Mouse (Mus musculus): ENCODE measurements around the gene Ptprcap. TPM values are rescaled to one million over a fixed set of nuclear protein-coding genes. Genes with fewer than 3 reads are reported as not detected.

Ptprcap gene
- polyA plus RNA-seq, 1 experiment: 5.6 TPM

- H3K4me3 ChIP-seq (replicated peaks): no peak within 1 kb of the TSS
- TF ChIP-seq TAL1 (IDR thresholded peaks at IDR 0.05; ENCODE audit: low read length): no peak
- TF ChIP-seq GATA1 (IDR thresholded peaks at IDR 0.05; ENCODE audit: low read length): no peak
- no peaks in the 10 kb centered on the region for H3K36me3 ChIP-seq (ENCODE audit: control insufficient read depth)
- H3K4me1 ChIP-seq (ENCODE audit: control insufficient read depth): peaks cover 21% of the 10 kb centered on the region
- peaks cover 6% of the 10 kb centered on the region for H3K9me3 ChIP-seq (ENCODE audit: control insufficient read depth, low read length)
- H3K27me3 ChIP-seq (ENCODE audit: control insufficient read depth): peaks cover 18% of the 10 kb centered on the region
These were observed 9.6 kb upstream of the Ptprcap start, which contains the start of gene Cabp4 for GRCm38 (mm10) chr19:4143759-4144268. Cabp4 (minus strand) TSS chr19:4144033.

GRCm38 (mm10) chr19:4144550-4145498 lies 8.6 kb upstream of the Ptprcap start:
- peaks cover 31% of the 10 kb centered on the region for H3K4me1 ChIP-seq (ENCODE audit: control insufficient read depth)
- H3K9me3 ChIP-seq (ENCODE audit: control insufficient read depth, low read length): peaks cover 6% of the 10 kb centered on the region

GRCm38 (mm10) chr19:4145936-4146335 lies 7.5 kb upstream of the Ptprcap start:
- H3K27me3 ChIP-seq (ENCODE audit: control insufficient read depth): peaks cover 7% of the 10 kb centered on the region
- H3K9me3 ChIP-seq (ENCODE audit: control insufficient read depth, low read length): peaks cover 6% of the 10 kb centered on the region
- peaks cover 39% of the 10 kb centered on the region for H3K4me1 ChIP-seq (ENCODE audit: control insufficient read depth)
- H3K36me3 ChIP-seq (ENCODE audit: control insufficient read depth): peaks cover 14% of the 10 kb centered on the region
- H3K4me3 ChIP-seq (replicated peaks): no peak overlapping the region
- no peak for TF ChIP-seq TAL1 (IDR thresholded peaks at IDR 0.05; ENCODE audit: low read length)
- TF ChIP-seq GATA1 (IDR thresholded peaks at IDR 0.05; ENCODE audit: low read length): no peak

More at GRCm38 (mm10) chr19:4144550-4145498, 8.6 kb upstream of the Ptprcap start:
- H3K36me3 ChIP-seq (ENCODE audit: control insufficient read depth): peaks cover 3% of the 10 kb centered on the region
- peaks cover 14% of the 10 kb centered on the region for H3K27me3 ChIP-seq (ENCODE audit: control insufficient read depth)
- TF ChIP-seq GATA1 (IDR thresholded peaks at IDR 0.05; ENCODE audit: low read length): no peak
- no peak for TF ChIP-seq TAL1 (IDR thresholded peaks at IDR 0.05; ENCODE audit: low read length)
- H3K4me3 ChIP-seq (replicated peaks): no peak overlapping the region

GRCm38 (mm10) chr19:4146366-4147021 lies 6.9 kb upstream of the Ptprcap start:
- Histone ChIP-seq H3K9me3 (ENCODE audit: control insufficient read depth, low read length) (peaks cover 6% of the 10 kb centered on the region), H3K27me3 (ENCODE audit: control insufficient read depth) (peaks cover 5% of the 10 kb centered on the region), H3K36me3 (ENCODE audit: control insufficient read depth) (peaks cover 20% of the 10 kb centered on the region), H3K4me1 (ENCODE audit: control insufficient read depth) (peaks cover 39% of the 10 kb centered on the region), H3K4me3 (replicated peaks) (no peak overlapping the region)
- TF ChIP-seq TAL1 (IDR thresholded peaks at IDR 0.05; ENCODE audit: low read length) (no peak), GATA1 (IDR thresholded peaks at IDR 0.05; ENCODE audit: low read length) (no peak)

- Histone ChIP-seq H3K9me3 (ENCODE audit: control insufficient read depth, low read length) (peaks cover 6% of the 10 kb centered on the region), H3K4me1 (ENCODE audit: control insufficient read depth) (peaks cover 41% of the 10 kb centered on the region), H3K27me3 (ENCODE audit: control insufficient read depth) (peaks cover 5% of the 10 kb centered on the region), H3K4me3 (replicated peaks) (no peak overlapping the region), H3K36me3 (ENCODE audit: control insufficient read depth) (peaks cover 23% of the 10 kb centered on the region)
- TF ChIP-seq TAL1 (IDR thresholded peaks at IDR 0.05; ENCODE audit: low read length) (no peak), GATA1 (IDR thresholded peaks at IDR 0.05; ENCODE audit: low read length) (no peak)
These were observed 6.4 kb upstream of the Ptprcap start for GRCm38 (mm10) chr19:4147022-4147405.

- H3K4me3 ChIP-seq (replicated peaks): peak overlapping the region; percentile 79
- H3K9me3 ChIP-seq (ENCODE audit: control insufficient read depth, low read length): peaks cover 6% of the 10 kb centered on the region
- H3K4me1 ChIP-seq (ENCODE audit: control insufficient read depth): peaks cover 41% of the 10 kb centered on the region
- H3K36me3 ChIP-seq (ENCODE audit: control insufficient read depth): peaks cover 30% of the 10 kb centered on the region
- peaks cover 1% of the 10 kb centered on the region; the same call in 1 of the 2 replicates for H3K27me3 ChIP-seq (ENCODE audit: control insufficient read depth)
- TF ChIP-seq TAL1 (IDR thresholded peaks at IDR 0.05; ENCODE audit: low read length) (no peak), GATA1 (IDR thresholded peaks at IDR 0.05; ENCODE audit: low read length) (no peak)
These were observed 5.5 kb upstream of the Ptprcap start for GRCm38 (mm10) chr19:4147782-4148490.

- H3K4me3 ChIP-seq (replicated peaks): peak within 1 kb of the TSS; percentile 79
- no peaks in the 10 kb centered on the region for H3K27me3 ChIP-seq (ENCODE audit: control insufficient read depth)
- peaks cover 41% of the 10 kb centered on the region for H3K4me1 ChIP-seq (ENCODE audit: control insufficient read depth)
- H3K36me3 ChIP-seq (ENCODE audit: control insufficient read depth): peaks cover 36% of the 10 kb centered on the region
- peaks cover 6% of the 10 kb centered on the region for H3K9me3 ChIP-seq (ENCODE audit: control insufficient read depth, low read length)
- TF ChIP-seq TAL1 (IDR thresholded peaks at IDR 0.05; ENCODE audit: low read length): no peak
These were observed 5.0 kb upstream of the Ptprcap start, which contains the start of gene Coro1b for GRCm38 (mm10) chr19:4148491-4148806. Coro1b (plus strand) TSS chr19:4148619.

GRCm38 (mm10) chr19:4148819-4149218 lies 4.6 kb upstream of the Ptprcap start:
- Histone ChIP-seq H3K36me3 (ENCODE audit: control insufficient read depth) (peaks cover 39% of the 10 kb centered on the region), H3K4me1 (ENCODE audit: control insufficient read depth) (peaks cover 43% of the 10 kb centered on the region)
- TF ChIP-seq GATA1 (IDR thresholded peaks at IDR 0.05; ENCODE audit: low read length) (no peak), TAL1 (IDR thresholded peaks at IDR 0.05; ENCODE audit: low read length) (no peak)

More at GRCm38 (mm10) chr19:4148819-4149218, 4.6 kb upstream of the Ptprcap start:
- Histone ChIP-seq H3K27me3 (ENCODE audit: control insufficient read depth) (no peaks in the 10 kb centered on the region), H3K4me3 (replicated peaks) (peak overlapping the region; percentile 79), H3K9me3 (ENCODE audit: control insufficient read depth, low read length) (peaks cover 6% of the 10 kb centered on the region)

Measured in erythroblast, embryonic 14.5 days (primary cell).